Mouse (Mus musculus): ENCODE results near the gene Psmb7. TPM values are rescaled to one million over a fixed set of nuclear protein-coding genes. Genes with fewer than 3 reads are reported as not detected.

Psmb7 gene
- polyA plus RNA-seq, 1 experiment from 2014 or later = 352 TPM

DNA sequence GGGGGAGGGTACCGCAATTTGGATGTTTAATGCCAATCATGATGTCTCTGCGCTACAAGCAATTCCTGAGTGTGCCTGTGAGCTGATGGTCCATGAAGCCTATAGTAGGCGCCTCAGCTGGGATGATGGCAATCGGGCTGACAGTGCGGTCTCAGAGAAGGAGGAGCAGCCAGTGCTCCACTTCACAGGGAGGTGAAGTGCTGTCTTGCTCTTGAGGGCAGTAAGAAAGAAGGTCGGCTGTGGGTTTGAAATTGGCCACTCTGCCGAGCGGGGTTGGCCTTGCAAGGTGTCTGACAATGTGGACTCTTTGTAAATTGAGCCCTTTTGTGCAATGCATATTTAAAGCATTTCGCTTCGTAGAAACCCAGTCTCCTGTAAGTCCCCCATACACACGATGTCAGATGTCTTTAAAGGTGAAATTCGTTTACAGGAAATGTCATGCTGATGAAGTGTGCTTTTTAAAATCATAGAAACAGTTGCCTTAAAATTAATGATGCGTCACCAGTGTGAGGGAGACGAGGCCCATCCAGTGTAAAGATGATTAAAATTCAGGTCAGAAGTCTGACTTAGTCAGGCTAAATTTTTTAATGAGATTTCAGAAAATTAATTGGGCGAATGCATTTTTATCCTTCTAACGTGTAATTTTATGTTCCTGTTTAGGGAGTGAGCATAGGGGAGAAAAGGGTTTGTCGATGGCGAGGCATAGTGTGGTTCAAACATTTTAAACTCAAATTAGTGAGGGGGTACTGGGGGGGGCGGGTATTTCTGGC, 89.5 kb downstream of the Psmb7 start:
- 78% methylated on average over 19 of the region's 19 CpGs for WGBS
- Histone ChIP-seq H3K4me2 (ENCODE audit: low read depth) (no peak overlapping the region), H3K9me3 (ENCODE audit: control insufficient read depth, low read length) (no peaks in the 10 kb centered on the region), H3K9ac (ENCODE audit: low read length) (no peak overlapping the region), H3K36me3 (ENCODE audit: control insufficient read depth, insufficient read depth, low read length) (no peaks in the 10 kb centered on the region), H3K27ac (ENCODE audit: low read depth, low read length) (no peak overlapping the region), H3K4me3 (ENCODE audit: low read depth, low read length) (no peak overlapping the region), H3K4me1 (ENCODE audit: control insufficient read depth, insufficient read depth, low read length) (peaks cover 3% of the 10 kb centered on the region; the same call in 1 of the 2 replicates), H3K27me3 (ENCODE audit: control insufficient read depth, insufficient read depth, low read length) (no peaks in the 10 kb centered on the region)
- DNase-seq (ENCODE audit: low spot score) (no peak), ATAC-seq (ENCODE audit: insufficient read depth, low FRiP score, low TSS enrichment) (no peak)

DNA sequence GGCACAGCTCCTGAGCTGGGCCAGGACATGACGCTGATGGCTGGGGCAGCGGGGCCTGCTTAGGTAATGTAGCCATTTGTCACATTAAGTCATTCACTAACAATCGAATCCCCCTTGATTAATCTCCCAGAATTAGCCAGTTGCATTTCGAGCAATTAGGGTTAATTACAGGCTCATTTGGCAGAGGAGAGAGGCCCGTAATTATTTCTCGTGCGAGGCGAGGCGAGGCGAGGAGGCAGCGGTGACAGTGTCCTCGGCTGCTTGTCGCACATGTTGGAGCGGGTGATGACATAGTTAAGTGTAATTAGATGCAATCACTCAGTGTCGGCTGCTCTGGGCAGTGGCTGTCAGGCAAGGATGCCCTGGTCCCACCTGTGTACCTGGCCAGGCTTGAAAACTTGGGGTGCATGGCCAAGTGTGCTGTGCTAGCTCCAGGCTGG, 91.9 kb downstream of the Psmb7 start:
- no peaks in the 10 kb centered on the region; the same call in 1 of the 2 replicates for H3K36me3 ChIP-seq (ENCODE audit: control insufficient read depth, insufficient read depth, low read length)
- 64% methylated on average over 15 of the region's 15 CpGs for WGBS
- DNase-seq (ENCODE audit: low spot score) (no peak), ATAC-seq (ENCODE audit: insufficient read depth, low FRiP score, low TSS enrichment) (no peak)
- H3K4me1 ChIP-seq (ENCODE audit: control insufficient read depth, insufficient read depth, low read length) = peaks cover 3% of the 10 kb centered on the region; the same call in 1 of the 2 replicates
- no peaks in the 10 kb centered on the region for H3K9me3 ChIP-seq (ENCODE audit: control insufficient read depth, low read length)
- no peaks in the 10 kb centered on the region for H3K27me3 ChIP-seq (ENCODE audit: control insufficient read depth, insufficient read depth, low read length)
- no peak overlapping the region for H3K4me3 ChIP-seq (ENCODE audit: low read depth, low read length)
- H3K4me2 ChIP-seq (ENCODE audit: low read depth) = no peak overlapping the region
- no peak overlapping the region for H3K9ac ChIP-seq (ENCODE audit: low read length)
- no peak overlapping the region for H3K27ac ChIP-seq (ENCODE audit: low read depth, low read length)

DNA sequence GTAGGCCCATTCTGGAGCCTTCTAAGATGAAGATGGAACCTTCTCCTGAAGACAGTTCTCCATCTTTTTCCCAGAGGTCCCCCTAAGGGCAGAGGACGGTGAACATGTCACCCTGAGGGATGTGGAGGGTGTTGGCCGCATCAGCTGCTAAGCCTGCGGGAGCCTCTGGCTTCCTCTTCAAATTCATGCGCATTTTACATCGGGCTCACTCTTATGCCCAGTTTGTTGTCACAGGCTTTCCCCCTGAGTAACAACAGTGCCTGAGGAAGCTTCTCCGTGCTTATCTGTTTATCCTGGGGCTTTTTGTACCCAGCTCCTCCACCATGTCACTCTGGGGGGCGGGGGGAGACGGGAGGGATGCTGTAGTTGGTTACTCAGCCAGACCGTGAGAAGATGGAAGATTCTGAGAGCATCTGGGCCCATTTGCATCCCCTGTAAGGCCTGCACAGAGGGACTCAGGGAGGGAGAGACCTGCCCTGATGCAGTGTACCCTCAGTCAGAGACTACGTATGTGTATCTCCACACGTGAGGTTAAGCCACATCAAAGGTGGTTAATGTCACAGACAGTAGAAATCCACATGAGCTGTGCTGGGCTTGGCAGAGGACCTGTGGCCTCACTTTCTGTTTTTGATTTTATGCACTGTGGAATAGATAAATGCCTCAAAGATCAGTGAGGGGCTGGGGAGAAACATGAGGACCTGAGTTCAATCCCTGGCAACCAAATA, 95.9 kb downstream of the Psmb7 start:
- Histone ChIP-seq H3K36me3 (ENCODE audit: control insufficient read depth, insufficient read depth, low read length) (no peaks in the 10 kb centered on the region; the same call in 1 of the 2 replicates), H3K4me2 (ENCODE audit: low read depth) (no peak overlapping the region), H3K27ac (ENCODE audit: low read depth, low read length) (no peak overlapping the region), H3K4me1 (ENCODE audit: control insufficient read depth, insufficient read depth, low read length) (no peaks in the 10 kb centered on the region), H3K27me3 (ENCODE audit: control insufficient read depth, insufficient read depth, low read length) (no peaks in the 10 kb centered on the region), H3K4me3 (ENCODE audit: low read depth, low read length) (no peak overlapping the region), H3K9ac (ENCODE audit: low read length) (no peak overlapping the region), H3K9me3 (ENCODE audit: control insufficient read depth, low read length) (no peaks in the 10 kb centered on the region)
- DNase-seq (ENCODE audit: low spot score) (no peak), ATAC-seq (ENCODE audit: insufficient read depth, low FRiP score, low TSS enrichment) (no peak)
- WGBS = 63% methylated on average over 11 of the region's 11 CpGs

DNA sequence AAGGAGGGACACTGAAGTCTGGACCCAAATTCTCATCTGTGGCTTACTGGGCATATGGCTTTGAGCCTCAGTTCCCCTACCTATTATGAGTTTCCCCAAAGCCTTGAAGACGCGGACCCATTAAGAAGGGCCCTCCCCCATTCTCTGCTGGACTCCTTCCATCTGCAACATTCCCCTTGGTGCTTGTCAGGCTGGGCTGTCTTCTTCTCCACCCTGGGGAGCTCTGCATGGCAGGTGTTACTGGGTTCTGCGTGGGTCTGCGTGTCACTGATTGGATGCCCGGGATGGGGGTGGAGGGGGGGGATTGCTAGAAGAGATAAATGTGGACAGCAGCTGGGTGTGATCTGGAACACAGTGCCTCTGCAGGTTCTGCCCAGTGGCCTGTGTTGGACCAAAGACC, 97.1 kb downstream of the Psmb7 start:
- no peak for ATAC-seq (ENCODE audit: insufficient read depth, low FRiP score, low TSS enrichment)
- no peak for DNase-seq (ENCODE audit: low spot score)
- Histone ChIP-seq H3K27me3 (ENCODE audit: control insufficient read depth, insufficient read depth, low read length) (no peaks in the 10 kb centered on the region), H3K27ac (ENCODE audit: low read depth, low read length) (no peak overlapping the region), H3K4me2 (ENCODE audit: low read depth) (no peak overlapping the region), H3K9ac (ENCODE audit: low read length) (no peak overlapping the region), H3K4me1 (ENCODE audit: control insufficient read depth, insufficient read depth, low read length) (no peaks in the 10 kb centered on the region), H3K4me3 (ENCODE audit: low read depth, low read length) (no peak overlapping the region), H3K36me3 (ENCODE audit: control insufficient read depth, insufficient read depth, low read length) (no peaks in the 10 kb centered on the region; the same call in 1 of the 2 replicates), H3K9me3 (ENCODE audit: control insufficient read depth, low read length) (no peaks in the 10 kb centered on the region)
- 80% methylated on average over 5 of the region's 5 CpGs for WGBS

DNA sequence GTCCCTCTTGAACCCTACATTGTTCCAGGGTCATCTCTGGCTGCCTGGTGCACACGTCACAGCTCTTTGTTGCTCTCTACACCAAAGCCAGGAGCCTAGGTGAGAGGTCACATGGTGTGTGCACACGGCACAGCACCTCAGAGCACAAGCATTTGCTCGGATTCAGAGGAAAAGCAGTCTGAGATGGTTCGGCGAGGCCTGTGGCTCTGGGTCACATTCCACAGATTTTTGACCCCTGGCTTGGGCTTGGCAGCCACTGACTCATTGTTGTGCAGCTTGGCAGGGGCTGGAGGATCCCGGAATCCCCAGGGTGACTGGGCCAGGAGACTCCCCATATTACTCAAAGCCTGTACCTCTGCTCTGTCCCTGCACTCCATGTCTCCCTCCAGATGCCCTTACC, 97.7 kb downstream of the Psmb7 start:
- H3K27ac ChIP-seq (ENCODE audit: low read depth, low read length) = no peak overlapping the region
- H3K4me3 ChIP-seq (ENCODE audit: low read depth, low read length) = no peak overlapping the region
- H3K36me3 ChIP-seq (ENCODE audit: control insufficient read depth, insufficient read depth, low read length) = no peaks in the 10 kb centered on the region; the same call in 1 of the 2 replicates
- H3K9me3 ChIP-seq (ENCODE audit: control insufficient read depth, low read length) = no peaks in the 10 kb centered on the region
- no peaks in the 10 kb centered on the region for H3K4me1 ChIP-seq (ENCODE audit: control insufficient read depth, insufficient read depth, low read length)
- ATAC-seq (ENCODE audit: insufficient read depth, low FRiP score, low TSS enrichment) = no peak
- DNase-seq (ENCODE audit: low spot score) = no peak
- no peaks in the 10 kb centered on the region for H3K27me3 ChIP-seq (ENCODE audit: control insufficient read depth, insufficient read depth, low read length)
- 9% methylated on average over 6 of the region's 6 CpGs for WGBS
- H3K9ac ChIP-seq (ENCODE audit: low read length) = no peak overlapping the region
- H3K4me2 ChIP-seq (ENCODE audit: low read depth) = no peak overlapping the region

DNA sequence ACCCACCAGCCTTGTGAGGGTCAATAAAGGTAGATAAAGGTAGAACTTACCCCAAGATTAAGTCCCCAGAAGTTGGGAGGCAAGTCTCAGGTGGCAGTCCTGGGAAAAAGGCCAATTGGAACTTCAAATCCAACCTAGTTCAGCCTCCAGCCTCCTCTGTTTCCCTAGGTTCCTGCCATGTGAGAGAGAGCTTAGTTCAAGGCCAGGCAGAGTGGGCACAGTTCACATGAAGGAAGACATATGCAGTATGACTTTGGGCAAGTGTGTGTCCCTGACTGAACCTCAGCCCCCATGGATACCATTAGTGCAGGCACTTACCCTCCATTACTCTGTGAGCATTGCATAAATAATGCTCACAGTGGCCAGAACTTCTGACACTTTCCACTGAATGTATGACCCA, 98.2 kb downstream of the Psmb7 start:
- H3K4me3 ChIP-seq (ENCODE audit: low read depth, low read length) = no peak overlapping the region
- H3K9me3 ChIP-seq (ENCODE audit: control insufficient read depth, low read length) = no peaks in the 10 kb centered on the region
- H3K4me1 ChIP-seq (ENCODE audit: control insufficient read depth, insufficient read depth, low read length) = no peaks in the 10 kb centered on the region
- no peak overlapping the region for H3K9ac ChIP-seq (ENCODE audit: low read length)
- ATAC-seq (ENCODE audit: insufficient read depth, low FRiP score, low TSS enrichment) (no peak), DNase-seq (ENCODE audit: low spot score) (no peak)
- H3K4me2 ChIP-seq (ENCODE audit: low read depth) = no peak overlapping the region
- no peak overlapping the region for H3K27ac ChIP-seq (ENCODE audit: low read depth, low read length)
- no peaks in the 10 kb centered on the region for H3K27me3 ChIP-seq (ENCODE audit: control insufficient read depth, insufficient read depth, low read length)
- H3K36me3 ChIP-seq (ENCODE audit: control insufficient read depth, insufficient read depth, low read length) = no peaks in the 10 kb centered on the region; the same call in 1 of the 2 replicates

DNA sequence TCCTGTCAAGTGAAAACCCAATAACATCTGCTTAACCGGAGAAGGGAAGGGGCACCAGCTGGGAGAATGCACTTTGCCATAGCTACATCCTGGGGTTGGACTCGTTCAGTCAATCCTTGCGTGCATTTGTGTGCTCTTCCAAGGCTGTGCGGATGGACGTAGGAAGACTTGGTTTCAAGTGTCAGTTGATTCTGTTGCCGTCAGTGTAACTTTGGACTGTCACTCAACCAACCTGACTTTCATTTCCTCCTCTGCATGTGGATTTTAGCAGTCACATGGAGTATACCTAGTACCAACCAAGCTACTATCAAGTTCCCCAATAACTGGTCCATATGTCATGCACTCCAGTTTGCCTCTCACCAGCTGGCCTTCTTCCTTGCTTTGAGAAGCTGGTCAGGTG, 98.9 kb downstream of the Psmb7 start:
- no peak overlapping the region for H3K9ac ChIP-seq (ENCODE audit: low read length)
- no peaks in the 10 kb centered on the region for H3K4me1 ChIP-seq (ENCODE audit: control insufficient read depth, insufficient read depth, low read length)
- H3K9me3 ChIP-seq (ENCODE audit: control insufficient read depth, low read length) = no peaks in the 10 kb centered on the region
- DNase-seq (ENCODE audit: low spot score) (no peak), ATAC-seq (ENCODE audit: insufficient read depth, low FRiP score, low TSS enrichment) (no peak)
- H3K4me2 ChIP-seq (ENCODE audit: low read depth) = no peak overlapping the region
- no peak overlapping the region for H3K27ac ChIP-seq (ENCODE audit: low read depth, low read length)
- no peaks in the 10 kb centered on the region; the same call in 1 of the 2 replicates for H3K36me3 ChIP-seq (ENCODE audit: control insufficient read depth, insufficient read depth, low read length)
- no peaks in the 10 kb centered on the region for H3K27me3 ChIP-seq (ENCODE audit: control insufficient read depth, insufficient read depth, low read length)
- WGBS = 85% methylated on average over 6 of the region's 6 CpGs
- H3K4me3 ChIP-seq (ENCODE audit: low read depth, low read length) = no peak overlapping the region

DNA sequence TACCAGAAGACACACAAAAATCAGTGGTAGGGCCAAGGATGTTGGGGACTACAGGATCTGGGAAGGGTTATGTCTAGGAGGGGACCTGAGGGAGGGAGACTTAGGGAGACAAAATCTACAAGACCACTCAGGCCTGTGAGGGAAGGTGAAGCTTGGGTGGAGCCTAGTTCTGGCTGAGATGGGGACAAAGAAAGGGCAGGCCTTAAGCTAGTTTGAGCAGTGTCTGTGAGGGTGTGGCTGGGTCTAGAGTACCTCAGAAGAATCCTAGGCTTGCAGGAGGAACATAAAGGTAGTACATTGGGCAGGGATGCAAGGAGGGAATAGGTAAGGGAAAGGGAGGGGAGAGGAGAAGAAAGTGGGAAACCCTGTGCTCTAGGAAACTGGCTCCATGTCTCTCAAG, 99.5 kb downstream of the Psmb7 start:
- Histone ChIP-seq H3K9me3 (ENCODE audit: control insufficient read depth, low read length) (no peaks in the 10 kb centered on the region), H3K27ac (ENCODE audit: low read depth, low read length) (no peak overlapping the region), H3K4me1 (ENCODE audit: control insufficient read depth, insufficient read depth, low read length) (no peaks in the 10 kb centered on the region), H3K4me3 (ENCODE audit: low read depth, low read length) (no peak overlapping the region), H3K27me3 (ENCODE audit: control insufficient read depth, insufficient read depth, low read length) (no peaks in the 10 kb centered on the region), H3K36me3 (ENCODE audit: control insufficient read depth, insufficient read depth, low read length) (no peaks in the 10 kb centered on the region; the same call in 1 of the 2 replicates), H3K4me2 (ENCODE audit: low read depth) (no peak overlapping the region), H3K9ac (ENCODE audit: low read length) (no peak overlapping the region)
- ATAC-seq (ENCODE audit: insufficient read depth, low FRiP score, low TSS enrichment) (no peak), DNase-seq (ENCODE audit: low spot score) (no peak)

DNA sequence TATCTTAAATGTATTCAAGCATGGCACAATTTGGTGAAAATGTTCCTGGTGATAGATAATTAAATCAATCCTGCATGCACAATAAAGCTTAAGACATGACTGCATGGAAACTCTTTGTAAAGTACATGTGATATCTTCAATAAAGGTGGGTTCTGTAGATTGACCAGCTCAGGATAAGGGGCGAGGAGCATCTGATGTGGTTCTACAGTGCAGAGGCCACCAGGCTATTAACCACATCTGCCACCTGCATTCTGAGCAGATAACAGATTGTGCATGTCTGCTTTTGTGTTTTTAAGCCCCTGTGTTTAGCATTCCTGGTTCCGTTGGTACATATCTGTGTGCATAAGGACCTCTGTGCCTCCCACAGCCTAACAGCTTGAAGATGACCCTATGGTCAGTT, 100.7 kb downstream of the Psmb7 start:
- H3K9me3 ChIP-seq (ENCODE audit: control insufficient read depth, low read length) = no peaks in the 10 kb centered on the region
- no peaks in the 10 kb centered on the region for H3K27me3 ChIP-seq (ENCODE audit: control insufficient read depth, insufficient read depth, low read length)
- H3K4me1 ChIP-seq (ENCODE audit: control insufficient read depth, insufficient read depth, low read length) = 0 out of 2 replicates have a peak, but pooled peaks cover 2% of the 10 kb centered on the region
- no peak for ATAC-seq (ENCODE audit: insufficient read depth, low FRiP score, low TSS enrichment)
- H3K4me3 ChIP-seq (ENCODE audit: low read depth, low read length) = no peak overlapping the region
- no peak overlapping the region for H3K9ac ChIP-seq (ENCODE audit: low read length)
- no peak for DNase-seq (ENCODE audit: low spot score)
- H3K27ac ChIP-seq (ENCODE audit: low read depth, low read length) = no peak overlapping the region
- 80% methylated on average over 2 of the region's 2 CpGs for WGBS
- no peak overlapping the region for H3K4me2 ChIP-seq (ENCODE audit: low read depth)
- H3K36me3 ChIP-seq (ENCODE audit: control insufficient read depth, insufficient read depth, low read length) = no peaks in the 10 kb centered on the region
